Mouse (Mus musculus) intestine, embryonic 16.5 days (tissue): ENCODE measurements at regions not wholly inside any gene's neighbourhood (a gene's known extent, or its start where the extent isn't known, plus 50 kb on each side); places are given as distances from the start of the nearest gene placed in this dataset.
"Not testable (repeated sequence)": the region's sequence is repeated elsewhere in the genome, so short reads cannot be mapped to it uniquely, and the experiment has no call there.

Source experiments
- ATAC-seq: fragments of 200-750 bp; cut with Nextera tagmentation; 2 replicates; pipeline ENCODE4 v1.8.0; 2017; ENCODE audit warnings: moderate TSS enrichment, moderate library complexity
- H3K27ac ChIP-seq: fragments of 300-500 bp; sonication (generic); 2 replicates; pipeline ENCODE4 v1.5.1; 2014; ENCODE audit warnings: mild to moderate bottlenecking, low read length
- H3K27me3 ChIP-seq: fragments of 300-500 bp; sonication (generic); replicated peaks from 2 replicates; pipeline ENCODE4 v1.6.1; 2014; ENCODE audit warnings: low read length, control low read depth, mixed read lengths; ENCODE audit not compliant: control insufficient read depth, insufficient read depth
- H3K36me3 ChIP-seq: fragments of 300-500 bp; sonication (generic); 2 replicates; pipeline ENCODE4 v1.6.1; 2014; ENCODE audit warnings: low read length, control low read depth; ENCODE audit not compliant: control insufficient read depth, insufficient read depth
- H3K4me1 ChIP-seq: fragments of 300-500 bp; sonication (generic); 2 replicates; pipeline ENCODE4 v1.6.1; 2014; ENCODE audit warnings: low read length, control low read depth, mixed read lengths; ENCODE audit not compliant: control insufficient read depth, insufficient read depth
- H3K4me2 ChIP-seq: fragments of 300-500 bp; sonication (generic); 2 replicates; pipeline ENCODE4 v1.6.1; 2014; ENCODE audit warnings: low read depth, low read length, control low read depth
- H3K4me3 ChIP-seq: fragments of 300-500 bp; sonication (generic); 2 replicates; pipeline ENCODE4 v1.5.1; 2014; ENCODE audit warnings: mild to moderate bottlenecking, low read length
- H3K9ac ChIP-seq: fragments of 300-500 bp; sonication (generic); 2 replicates; pipeline ENCODE4 v1.6.1; 2014; ENCODE audit warnings: low read depth, low read length
- H3K9me3 ChIP-seq: fragments of 300-500 bp; sonication (generic); 2 replicates; pipeline ENCODE4 v1.6.1; 2016; ENCODE audit warnings: low read length, control low read depth; ENCODE audit not compliant: control insufficient read depth
- WGBS: fragments of 180-500 bp; shearing (Covaris S2); extraction: QIAGEN DNeasy Blood & Tissue Kit; methylation state at CpG from one replicate; pipeline ENCODE4 v1.1.7; 2014; 5-methylcytosine and 5-hydroxymethylcytosine counted together

DNA sequence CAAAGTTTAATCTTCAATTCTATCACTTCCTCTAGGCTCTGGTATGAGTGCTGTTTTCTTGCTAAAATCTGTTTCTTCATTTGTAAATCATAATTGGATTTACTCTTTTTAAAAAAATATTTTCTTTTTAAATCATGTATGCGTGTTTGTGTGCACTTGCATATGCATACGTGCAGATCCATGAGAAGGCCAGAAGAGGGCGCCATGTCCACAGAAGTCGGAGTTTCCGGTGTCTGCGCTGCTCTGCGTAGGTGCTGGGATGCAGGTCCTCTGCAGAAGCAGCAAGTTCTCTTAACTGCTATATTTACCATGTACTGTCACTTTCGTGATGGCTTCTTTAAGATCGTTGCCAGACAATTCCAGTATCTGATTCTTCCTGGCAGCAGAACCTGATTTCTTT is 136.6 kb upstream of the Spin1 start:
- 82% methylated on average over 9 of the region's 9 CpGs for WGBS
- Histone ChIP-seq H3K4me3 (no peak overlapping the region), H3K4me2 (no peak overlapping the region), H3K27me3 (no peaks in the 10 kb centered on the region), H3K27ac (no peak overlapping the region), H3K9me3 (no peaks in the 10 kb centered on the region), H3K9ac (no peak overlapping the region), H3K4me1 (no peaks in the 10 kb centered on the region), H3K36me3 (no peaks in the 10 kb centered on the region)
- no peak for ATAC-seq

DNA sequence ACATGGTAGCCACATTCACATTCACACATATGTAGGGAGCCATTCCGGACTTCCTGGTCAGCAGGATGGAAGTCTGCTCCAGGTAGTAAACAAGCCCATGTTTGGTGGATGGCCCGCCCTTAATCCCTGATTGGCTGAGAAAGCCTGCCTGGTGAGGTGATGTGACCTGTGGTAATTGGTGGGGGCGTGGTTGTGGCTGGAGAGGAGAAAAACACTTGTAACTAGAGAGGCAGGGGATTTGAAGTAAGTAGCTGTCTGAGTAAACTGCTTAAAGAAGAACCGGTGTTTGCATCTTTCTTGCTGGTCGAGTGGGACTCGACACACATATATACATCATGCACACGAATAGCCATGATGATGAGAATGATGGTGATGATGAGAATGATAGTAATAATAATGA is 135.6 kb upstream of the Spin1 start:
- H3K9ac ChIP-seq, H3K4me1 ChIP-seq, H3K27me3 ChIP-seq, H3K9me3 ChIP-seq, ATAC-seq, H3K4me3 ChIP-seq, H3K36me3 ChIP-seq, H3K4me2 ChIP-seq, H3K27ac ChIP-seq: not testable (repeated sequence)
- WGBS = 72% methylated on average over 7 of the region's 7 CpGs

DNA sequence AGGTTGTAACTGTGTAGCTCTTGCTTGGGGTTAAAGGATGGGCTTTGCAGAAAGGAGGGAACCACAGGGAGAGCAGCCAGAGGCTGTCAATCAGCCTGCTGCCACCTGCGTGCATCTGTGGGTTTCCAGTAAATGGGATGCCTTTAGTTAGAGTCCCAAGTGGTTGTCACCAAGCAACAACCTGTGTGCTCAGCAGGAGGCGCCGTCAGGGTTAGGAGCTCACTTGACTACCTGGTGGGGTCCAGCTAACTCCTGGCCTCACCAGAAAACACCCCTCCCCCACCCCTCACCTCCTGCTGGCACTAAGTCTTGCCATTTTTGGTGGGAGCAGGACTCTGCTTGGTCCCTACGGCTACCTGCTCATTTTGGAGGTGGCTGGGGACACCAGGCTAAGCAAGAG is 135.0 kb upstream of the Spin1 start:
- WGBS = 83% methylated on average over 4 of the region's 4 CpGs
- ATAC-seq = no peak

DNA sequence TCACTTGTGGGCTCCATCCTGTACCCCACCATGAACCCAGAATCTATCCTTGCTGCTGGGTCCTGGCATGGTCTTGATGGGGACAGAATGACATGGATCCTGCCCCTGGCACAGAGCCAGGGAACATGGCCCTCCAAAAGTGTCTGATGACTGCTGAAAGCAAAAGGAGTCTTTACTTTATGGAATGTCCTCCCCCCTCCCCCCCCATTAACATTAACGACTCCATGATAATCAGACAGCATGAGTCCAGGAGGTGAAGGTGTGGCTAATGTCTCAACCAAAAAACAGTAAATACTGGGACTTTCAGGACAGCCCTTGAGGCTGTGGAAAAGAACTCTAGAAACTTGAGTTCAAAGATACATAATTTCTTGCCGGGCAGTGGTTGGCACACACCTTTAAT is 133.9 kb upstream of the Spin1 start:
- Histone ChIP-seq H3K27me3 (no peaks in the 10 kb centered on the region), H3K27ac (no peak overlapping the region)
- ATAC-seq = no peak

More for the DNA sequence above, 135.0 kb upstream of the Spin1 start:
- Histone ChIP-seq H3K4me3 (no peak overlapping the region), H3K9me3 (no peaks in the 10 kb centered on the region), H3K27me3 (no peaks in the 10 kb centered on the region), H3K4me2 (no peak overlapping the region), H3K36me3 (no peaks in the 10 kb centered on the region), H3K4me1 (no peaks in the 10 kb centered on the region), H3K27ac (no peak overlapping the region), H3K9ac (no peak overlapping the region)

DNA sequence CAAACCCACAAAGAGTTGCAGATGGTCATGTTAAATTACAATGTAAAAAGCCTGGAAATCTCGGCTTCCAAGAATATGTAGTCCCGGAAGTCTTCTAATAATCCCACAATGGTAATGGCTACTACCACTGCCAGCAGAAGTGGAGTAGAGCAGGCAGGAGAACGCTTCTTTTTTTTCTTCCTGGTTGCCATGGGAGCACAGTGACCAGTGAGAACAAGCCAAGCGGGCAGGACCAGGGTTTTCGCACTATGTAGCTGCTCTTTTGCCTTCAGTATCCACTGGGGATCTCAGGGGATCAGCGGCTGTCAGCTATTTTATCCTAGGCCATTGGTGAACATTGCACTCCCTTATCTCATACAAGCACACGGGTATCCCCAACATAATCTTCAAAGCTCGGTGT is 127.3 kb upstream of the Spin1 start:
- no peak overlapping the region for H3K4me3 ChIP-seq
- no peak for ATAC-seq
- H3K4me1 ChIP-seq = 0 out of 2 replicates have a peak, but pooled peaks cover 6% of the 10 kb centered on the region
- H3K27me3 ChIP-seq = no peaks in the 10 kb centered on the region
- WGBS = 64% methylated on average over 8 of the region's 8 CpGs
- H3K36me3 ChIP-seq = no peaks in the 10 kb centered on the region
- no peak overlapping the region for H3K9ac ChIP-seq
- no peak overlapping the region for H3K4me2 ChIP-seq
- H3K27ac ChIP-seq = no peak overlapping the region
- H3K9me3 ChIP-seq = no peaks in the 10 kb centered on the region

More for the DNA sequence above, 133.9 kb upstream of the Spin1 start:
- no peaks in the 10 kb centered on the region for H3K9me3 ChIP-seq
- no peaks in the 10 kb centered on the region for H3K4me1 ChIP-seq
- no peak overlapping the region for H3K9ac ChIP-seq
- no peak overlapping the region for H3K4me3 ChIP-seq
- WGBS = 83% methylated on average over 2 of the region's 2 CpGs
- no peak overlapping the region for H3K4me2 ChIP-seq
- no peaks in the 10 kb centered on the region for H3K36me3 ChIP-seq

DNA sequence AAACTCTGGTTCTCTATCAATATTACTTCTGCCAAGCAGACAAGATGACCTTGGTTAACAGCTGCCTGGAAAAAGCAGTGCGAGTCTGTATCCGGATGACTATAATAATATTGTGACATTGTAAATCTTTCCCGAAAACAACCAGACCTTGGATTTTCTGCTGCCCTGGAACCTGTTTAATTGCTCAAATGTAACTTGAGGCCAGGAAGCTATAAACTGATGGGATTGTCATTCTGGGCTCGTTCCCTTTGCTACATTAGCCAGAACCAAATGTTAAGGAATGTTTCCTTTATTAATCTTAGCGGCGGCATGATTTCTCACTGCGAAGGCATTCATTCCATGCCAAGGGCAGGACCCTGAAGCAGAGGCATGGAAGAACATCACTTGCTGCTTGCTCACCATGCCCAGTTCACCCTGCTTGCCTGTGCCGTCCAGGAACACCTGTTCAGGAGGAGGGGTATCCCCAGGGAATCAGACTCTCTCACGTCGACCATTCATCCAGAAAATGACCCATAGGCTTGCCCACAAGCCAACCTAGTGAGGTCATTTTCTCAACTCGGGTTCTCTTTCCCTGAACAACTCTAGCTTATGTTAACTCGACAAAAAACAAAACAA is 125.3 kb upstream of the Spin1 start:
- Histone ChIP-seq H3K9me3 (no peaks in the 10 kb centered on the region), H3K9ac (no peak overlapping the region), H3K27me3 (no peaks in the 10 kb centered on the region), H3K27ac (no peak overlapping the region), H3K4me2 (no peak overlapping the region), H3K4me3 (no peak overlapping the region), H3K36me3 (no peaks in the 10 kb centered on the region), H3K4me1 (0 out of 2 replicates have a peak, but pooled peaks cover 6% of the 10 kb centered on the region)
- WGBS = 40% methylated on average over 12 of the region's 12 CpGs
- ATAC-seq = no peak

DNA sequence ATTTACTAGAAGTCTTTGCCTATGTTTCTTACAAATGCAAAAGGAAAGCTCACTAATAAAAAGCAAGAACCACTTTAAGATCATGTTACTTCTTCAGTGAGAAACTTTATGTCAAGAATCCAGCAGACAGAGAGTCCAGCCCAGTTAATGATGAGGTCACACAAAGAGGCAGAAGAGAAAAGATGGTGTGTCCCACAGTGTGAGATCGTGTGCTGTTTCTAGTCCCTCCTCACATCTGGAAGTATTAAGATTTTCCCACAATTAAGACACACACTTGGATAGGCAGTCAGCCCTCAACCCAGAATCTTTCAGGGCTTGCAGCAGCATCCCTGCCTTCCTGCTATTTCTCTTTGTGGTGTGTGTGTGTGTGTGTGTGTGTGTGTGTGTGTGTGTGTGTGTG is 118.7 kb upstream of the Spin1 start:
- Histone ChIP-seq H3K4me3 (no peak overlapping the region), H3K9me3 (no peaks in the 10 kb centered on the region), H3K27ac (no peak overlapping the region), H3K36me3 (no peaks in the 10 kb centered on the region), H3K4me2 (no peak overlapping the region), H3K27me3 (no peaks in the 10 kb centered on the region), H3K4me1 (no peaks in the 10 kb centered on the region), H3K9ac (no peak overlapping the region)
- 50% methylated on average over 1 of the region's 1 CpGs for WGBS
- ATAC-seq = no peak

DNA sequence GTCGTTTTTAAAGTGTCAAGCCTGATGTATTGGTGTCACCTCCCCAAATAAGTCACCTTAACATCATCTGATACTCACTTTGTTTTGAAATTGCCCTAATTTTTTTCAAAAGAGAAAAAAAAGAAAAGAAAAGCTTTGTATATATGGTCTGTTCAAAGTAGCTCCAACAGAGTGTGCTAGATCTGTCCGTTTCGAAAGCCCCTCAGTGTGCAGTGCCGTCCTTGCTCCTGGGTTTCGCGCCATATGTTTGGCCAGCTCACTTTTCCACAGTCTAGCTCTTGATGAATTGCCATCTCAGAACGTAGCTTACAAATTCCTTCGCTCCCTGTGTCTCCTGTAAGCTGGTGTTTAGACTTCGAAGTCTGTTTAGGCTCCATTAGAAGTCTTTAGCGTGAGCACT is 117.7 kb upstream of the Spin1 start:
- no peak overlapping the region for H3K4me3 ChIP-seq
- H3K4me2 ChIP-seq = no peak overlapping the region
- no peak for ATAC-seq
- no peaks in the 10 kb centered on the region for H3K4me1 ChIP-seq
- H3K27me3 ChIP-seq = no peaks in the 10 kb centered on the region
- H3K9ac ChIP-seq = no peak overlapping the region
- H3K27ac ChIP-seq = no peak overlapping the region
- 40% methylated on average over 10 of the region's 10 CpGs for WGBS
- no peaks in the 10 kb centered on the region for H3K9me3 ChIP-seq
- no peaks in the 10 kb centered on the region for H3K36me3 ChIP-seq

DNA sequence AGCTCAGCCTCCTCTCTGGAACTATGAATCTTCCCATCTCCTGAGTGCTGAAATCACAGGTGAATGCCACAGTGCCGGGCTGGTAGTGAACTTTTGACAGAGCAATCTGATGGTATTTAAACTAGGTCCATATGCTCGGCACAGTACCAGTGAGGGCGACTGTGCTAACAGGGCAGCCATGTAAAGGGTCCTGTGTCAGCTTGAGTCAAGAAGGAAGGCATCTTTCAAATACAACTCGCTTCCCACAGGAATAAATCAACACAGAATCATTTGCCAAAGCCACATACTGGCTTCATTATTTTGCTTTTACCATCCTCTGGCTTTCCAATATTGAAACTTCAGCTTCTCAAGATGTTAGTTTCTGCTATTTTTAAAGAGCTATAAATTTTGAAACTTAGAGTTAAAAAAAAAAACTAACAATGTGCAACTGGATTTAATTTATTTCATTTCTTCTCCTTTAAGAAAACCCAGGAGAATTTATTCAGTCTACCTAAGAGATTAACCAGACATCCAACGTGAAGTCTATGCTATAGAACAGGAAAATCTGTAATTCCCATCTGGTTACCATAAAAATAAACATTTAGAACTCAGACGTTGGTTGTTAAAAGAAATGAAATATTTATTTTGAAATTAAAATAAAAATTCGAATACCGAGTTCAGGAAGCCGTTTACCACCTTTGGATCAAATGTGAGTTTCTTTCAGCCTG is 108.8 kb upstream of the Spin1 start:
- Histone ChIP-seq H3K4me1 (no peaks in the 10 kb centered on the region), H3K27ac (no peak overlapping the region), H3K4me3 (no peak overlapping the region), H3K36me3 (no peaks in the 10 kb centered on the region), H3K4me2 (no peak overlapping the region), H3K27me3 (no peaks in the 10 kb centered on the region), H3K9ac (no peak overlapping the region), H3K9me3 (no peaks in the 10 kb centered on the region)
- 55% methylated on average over 9 of the region's 9 CpGs for WGBS
- ATAC-seq = no peak

DNA sequence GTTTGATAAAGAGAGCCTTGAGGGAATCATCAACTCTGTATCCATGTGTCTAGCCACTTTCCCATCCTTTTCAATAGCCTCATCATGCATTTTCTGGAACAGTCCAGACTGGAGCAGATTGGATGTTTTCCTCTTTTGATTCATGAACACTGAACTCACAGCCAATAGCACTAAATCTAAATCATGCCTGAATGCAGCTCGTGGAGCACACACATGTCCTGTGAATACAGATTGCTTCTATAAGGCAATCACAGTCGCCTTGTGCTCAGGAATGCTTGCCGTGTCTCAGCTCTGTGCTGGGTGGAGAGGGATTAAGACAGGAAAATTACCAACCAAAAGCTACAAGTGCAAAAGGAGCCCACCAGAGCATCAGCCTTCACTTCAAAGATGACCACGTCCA is 100.9 kb upstream of the Spin1 start:
- 73% methylated on average over 4 of the region's 4 CpGs for WGBS
- H3K4me1 ChIP-seq = no peaks in the 10 kb centered on the region
- H3K36me3 ChIP-seq = no peaks in the 10 kb centered on the region
- no peaks in the 10 kb centered on the region for H3K9me3 ChIP-seq
- H3K9ac ChIP-seq = no peak overlapping the region
- no peak overlapping the region for H3K4me2 ChIP-seq
- ATAC-seq = no peak
- H3K27me3 ChIP-seq = no peaks in the 10 kb centered on the region
- H3K4me3 ChIP-seq = no peak overlapping the region
- H3K27ac ChIP-seq = no peak overlapping the region
